Mouse (Mus musculus) heart, embryonic 13.5 days (tissue): ENCODE data around the gene Tor2a. TPM values are rescaled to one million over a fixed set of nuclear protein-coding genes. Genes with fewer than 3 reads are reported as not detected.

Source experiments
- ATAC-seq: fragments of 200-750 bp; cut with Nextera tagmentation; 2 replicates; pipeline ENCODE4 v1.8.0; 2017; ENCODE audit warnings: moderate TSS enrichment; ENCODE audit not compliant: insufficient number of reproducible peaks, low FRiP score, low TSS enrichment; ENCODE audit errors: extremely low read depth
- H3K27ac ChIP-seq: fragments of 300-500 bp; sonication (generic); replicated peaks from 2 replicates; pipeline ENCODE4 v1.5.1; 2015; ENCODE audit warnings: moderate library complexity, mild to moderate bottlenecking, inconsistent platforms
- H3K27me3 ChIP-seq: fragments of 300-500 bp; sonication (generic); replicated peaks from 2 replicates; pipeline ENCODE4 v1.6.1; 2015; ENCODE audit warnings: mild to moderate bottlenecking, inconsistent platforms
- H3K36me3 ChIP-seq: fragments of 300-500 bp; sonication (generic); 2 replicates; pipeline ENCODE4 v1.6.1; 2015; ENCODE audit warnings: mild to moderate bottlenecking, inconsistent platforms
- H3K4me1 ChIP-seq: fragments of 300-500 bp; sonication (generic); 2 replicates; pipeline ENCODE4 v1.6.1; 2015; ENCODE audit warnings: inconsistent platforms
- H3K4me2 ChIP-seq: fragments of 300-500 bp; sonication (generic); 2 replicates; pipeline ENCODE4 v1.6.1; 2015; ENCODE audit warnings: inconsistent platforms, mild to moderate bottlenecking, moderate library complexity
- H3K4me3 ChIP-seq: fragments of 300-500 bp; sonication (generic); 2 replicates; pipeline ENCODE4 v1.5.1; 2015; ENCODE audit warnings: moderate library complexity, mild to moderate bottlenecking, inconsistent platforms
- H3K9ac ChIP-seq: fragments of 300-500 bp; sonication (generic); 2 replicates; pipeline ENCODE4 v1.6.1; 2015; ENCODE audit warnings: inconsistent platforms, mild to moderate bottlenecking, moderate library complexity
- H3K9me3 ChIP-seq: fragments of 300-500 bp; sonication (generic); 2 replicates; pipeline ENCODE4 v1.6.1; 2016; ENCODE audit warnings: inconsistent platforms
- WGBS: fragments of 180-500 bp; shearing (Covaris S2); methylation state at CpG from one replicate; pipeline ENCODE4 v1.1.7; 2015; ENCODE audit warnings: mixed read lengths; 5-methylcytosine and 5-hydroxymethylcytosine counted together
- polyA plus RNA-seq: library from polyadenylated mRNA; unstranded; fragments of >200 nt; fragmentation: Nextera tagmentation; extraction: Ambion mirVana; gene quantifications from 2 replicates; pipeline ENCODE4 v1.2.1, GENCODE M21; 2015

Gene Tor2a
- polyA plus RNA-seq, 1 experiment from 2014 or later = 40.0 TPM

- 71% methylated on average over 16 of the region's 16 CpGs for WGBS
- H3K27me3 ChIP-seq = peaks cover under 1% of the 10 kb centered on the region; the same call in 1 of the 2 replicates
- no peaks in the 10 kb centered on the region for H3K9me3 ChIP-seq
- no peak overlapping the region for H3K4me3 ChIP-seq
- H3K4me1 ChIP-seq = peaks cover 9% of the 10 kb centered on the region
- no peak overlapping the region for H3K4me2 ChIP-seq
- H3K27ac ChIP-seq = no peak overlapping the region
- H3K36me3 ChIP-seq = peaks cover 84% of the 10 kb centered on the region
- ATAC-seq = no peak
- H3K9ac ChIP-seq = no peak overlapping the region
Measured at GRCm38 (mm10) chr2:32749082-32749481, 8.0 kb upstream of the Tor2a start.

GRCm38 (mm10) chr2:32750199-32750598 is 6.8 kb upstream of the Tor2a start:
- Histone ChIP-seq H3K9me3 (no peaks in the 10 kb centered on the region), H3K4me3 (no peak overlapping the region), H3K4me1 (peaks cover 9% of the 10 kb centered on the region), H3K4me2 (no peak overlapping the region), H3K9ac (no peak overlapping the region), H3K27ac (no peak overlapping the region), H3K27me3 (0 out of 2 replicates have a peak, but pooled peaks cover 4% of the 10 kb centered on the region), H3K36me3 (peaks cover 90% of the 10 kb centered on the region)
- 70% methylated on average over 7 of the region's 7 CpGs for WGBS
- ATAC-seq = no peak

GRCm38 (mm10) chr2:32750887-32751664 is 6.0 kb upstream of the Tor2a start:
- H3K27me3 ChIP-seq = 0 out of 2 replicates have a peak, but pooled peaks cover 4% of the 10 kb centered on the region
- no peaks in the 10 kb centered on the region for H3K9me3 ChIP-seq
- peak overlapping the region; percentile 43; the same call in 1 of the 2 replicates for H3K27ac ChIP-seq
- H3K36me3 ChIP-seq = peaks cover 83% of the 10 kb centered on the region
- 21% methylated on average over 31 of the region's 31 CpGs for WGBS
- H3K4me1 ChIP-seq = peaks cover 9% of the 10 kb centered on the region
- H3K4me3 ChIP-seq = peak overlapping the region; percentile 54
- peak; percentile 70 for ATAC-seq
- H3K9ac ChIP-seq = peak overlapping the region; percentile 74
- H3K4me2 ChIP-seq = peak overlapping the region; percentile 65

- Histone ChIP-seq H3K9me3 (no peaks in the 10 kb centered on the region), H3K4me3 (peak overlapping the region; percentile 54), H3K9ac (peak overlapping the region; percentile 74), H3K4me1 (peaks cover 9% of the 10 kb centered on the region), H3K27ac (0 out of 2 replicates have a peak overlapping the region, but pooled peaks have one; percentile 43), H3K36me3 (peaks cover 77% of the 10 kb centered on the region), H3K4me2 (peak overlapping the region; percentile 65), H3K27me3 (0 out of 2 replicates have a peak, but pooled peaks cover 4% of the 10 kb centered on the region)
- WGBS = 38% methylated on average over 9 of the region's 10 CpGs
- ATAC-seq = no peak
Measured at GRCm38 (mm10) chr2:32751665-32752033, 5.4 kb upstream of the Tor2a start.

DNA sequence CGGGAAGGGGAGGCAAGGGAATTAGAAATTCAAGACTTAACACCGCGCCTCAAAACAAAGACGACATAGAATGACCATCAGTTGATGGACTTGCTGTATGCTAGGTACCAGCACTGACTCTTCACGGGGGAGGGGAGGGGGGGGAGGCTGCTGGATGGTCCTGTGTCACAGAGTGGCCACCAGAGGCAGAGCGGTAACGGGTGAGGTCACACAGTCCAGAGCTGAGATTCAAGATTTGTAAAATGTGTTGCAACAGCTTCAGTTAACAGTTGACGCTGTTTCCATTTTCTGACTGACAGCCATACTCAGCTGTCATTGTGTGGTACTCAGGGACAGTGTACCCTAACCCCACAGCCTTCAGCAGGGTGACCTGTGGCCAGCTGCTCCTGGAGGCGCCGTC is 4.9 kb upstream of the Tor2a start:
- H3K9ac ChIP-seq = no peak overlapping the region
- WGBS = 64% methylated on average over 10 of the region's 10 CpGs
- H3K4me3 ChIP-seq = no peak overlapping the region
- ATAC-seq = no peak
- H3K36me3 ChIP-seq = peaks cover 72% of the 10 kb centered on the region
- H3K4me2 ChIP-seq = peak overlapping the region; percentile 65
- no peak overlapping the region for H3K27ac ChIP-seq
- H3K4me1 ChIP-seq = peaks cover 9% of the 10 kb centered on the region
- H3K27me3 ChIP-seq = 0 out of 2 replicates have a peak, but pooled peaks cover 4% of the 10 kb centered on the region
- H3K9me3 ChIP-seq = no peaks in the 10 kb centered on the region

DNA sequence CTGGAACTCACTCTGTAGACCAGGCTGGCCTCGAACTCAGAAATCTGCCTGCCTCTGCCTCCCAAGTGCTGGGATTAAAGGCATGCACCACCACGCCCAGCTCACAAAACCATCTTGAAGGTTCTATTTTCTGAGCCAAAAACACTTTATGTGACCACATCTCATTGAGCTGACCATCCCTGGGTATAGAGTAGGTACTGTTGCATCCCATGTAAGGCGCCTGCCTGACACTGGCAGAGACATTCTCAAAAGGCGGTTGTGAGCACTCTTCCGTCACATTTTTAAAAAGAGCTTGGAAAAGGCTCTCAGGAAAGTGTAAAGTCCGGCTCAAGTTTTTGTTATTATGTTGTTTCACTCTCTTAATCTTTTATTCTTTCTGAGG is 369 bp upstream of the Tor2a start:
- 0 out of 2 replicates have a peak, but pooled peaks cover 4% of the 10 kb centered on the region for H3K27me3 ChIP-seq
- H3K27ac ChIP-seq = no peak overlapping the region
- H3K9ac ChIP-seq = no peak overlapping the region
- H3K36me3 ChIP-seq = peaks cover 61% of the 10 kb centered on the region
- no peaks in the 10 kb centered on the region for H3K9me3 ChIP-seq
- 34% methylated on average over 6 of the region's 6 CpGs for WGBS
- peak overlapping the region; percentile 78 for H3K4me3 ChIP-seq
- no peak; the same call in 1 of the 2 replicates for ATAC-seq
- H3K4me1 ChIP-seq = peaks cover 20% of the 10 kb centered on the region
- peak overlapping the region; percentile 46 for H3K4me2 ChIP-seq

GRCm38 (mm10) chr2:32758503-32758902 is 1.5 kb downstream of the Tor2a start:
- Histone ChIP-seq H3K4me1 (peaks cover 17% of the 10 kb centered on the region), H3K27me3 (0 out of 2 replicates have a peak, but pooled peaks cover 4% of the 10 kb centered on the region), H3K36me3 (peaks cover 59% of the 10 kb centered on the region), H3K9me3 (no peaks in the 10 kb centered on the region), H3K4me2 (no peak overlapping the region), H3K27ac (no peak overlapping the region), H3K4me3 (no peak overlapping the region), H3K9ac (peak overlapping the region; percentile 52; the same call in 1 of the 2 replicates)
- no peak for ATAC-seq
- WGBS = 61% methylated on average over 8 of the region's 8 CpGs

DNA sequence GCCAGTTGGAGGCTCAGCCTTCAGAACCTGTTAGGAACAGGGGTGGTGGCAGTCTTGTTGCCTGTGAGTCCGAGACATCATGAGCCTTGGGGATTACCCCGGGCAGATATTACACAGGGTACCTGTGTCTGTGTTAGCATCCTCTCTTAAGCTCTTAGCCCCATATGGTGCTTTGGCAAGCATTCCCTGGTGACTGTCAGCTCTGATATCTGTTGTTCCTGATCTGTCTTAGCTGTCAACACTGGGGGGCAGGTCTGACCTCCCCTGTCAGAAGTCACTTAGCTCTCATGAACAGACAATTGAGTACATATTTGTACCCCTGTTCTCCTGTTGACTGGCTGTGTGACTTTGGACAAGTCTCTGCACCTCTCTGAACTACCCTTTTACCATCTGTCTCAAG is 2.0 kb downstream of the Tor2a start:
- Histone ChIP-seq H3K4me2 (no peak overlapping the region), H3K9me3 (no peaks in the 10 kb centered on the region), H3K36me3 (peaks cover 55% of the 10 kb centered on the region), H3K27ac (no peak overlapping the region), H3K4me1 (peaks cover 17% of the 10 kb centered on the region), H3K9ac (peak overlapping the region; percentile 52; the same call in 1 of the 2 replicates), H3K4me3 (no peak overlapping the region), H3K27me3 (0 out of 2 replicates have a peak, but pooled peaks cover 4% of the 10 kb centered on the region)
- 73% methylated on average over 2 of the region's 2 CpGs for WGBS
- no peak for ATAC-seq

DNA sequence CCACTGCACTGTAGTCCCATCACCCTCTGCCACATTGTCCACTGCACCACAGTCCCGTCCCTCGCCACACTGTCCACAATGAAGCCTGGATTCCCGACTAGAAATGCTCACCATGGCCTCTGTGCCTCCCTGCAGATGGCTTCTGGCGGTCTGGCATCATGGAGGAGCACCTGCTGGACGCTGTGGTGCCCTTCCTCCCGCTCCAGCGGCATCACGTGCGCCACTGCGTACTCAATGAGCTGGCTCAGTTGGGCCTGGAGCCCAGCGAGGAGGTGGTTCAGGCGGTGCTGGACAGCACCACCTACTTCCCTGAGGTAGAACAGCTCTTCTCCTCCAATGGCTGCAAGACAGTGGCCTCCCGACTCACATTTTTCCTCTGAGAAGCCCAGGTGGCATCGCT is 4.3 kb downstream of the Tor2a start:
- no peaks in the 10 kb centered on the region for H3K27me3 ChIP-seq
- H3K4me2 ChIP-seq = no peak overlapping the region
- peaks cover 17% of the 10 kb centered on the region for H3K4me1 ChIP-seq
- no peak for ATAC-seq
- 87% methylated on average over 14 of the region's 14 CpGs for WGBS
- H3K4me3 ChIP-seq = no peak overlapping the region
- no peaks in the 10 kb centered on the region for H3K9me3 ChIP-seq
- H3K27ac ChIP-seq = no peak overlapping the region
- peaks cover 42% of the 10 kb centered on the region for H3K36me3 ChIP-seq
- H3K9ac ChIP-seq = no peak overlapping the region

- Histone ChIP-seq H3K4me3 (no peak overlapping the region), H3K27me3 (no peaks in the 10 kb centered on the region), H3K27ac (no peak overlapping the region), H3K9me3 (no peaks in the 10 kb centered on the region), H3K4me1 (peaks cover 17% of the 10 kb centered on the region), H3K9ac (0 out of 2 replicates have a peak overlapping the region, but pooled peaks have one; percentile 5), H3K4me2 (no peak overlapping the region), H3K36me3 (peaks cover 42% of the 10 kb centered on the region)
- ATAC-seq = no peak
- 76% methylated on average over 4 of the region's 4 CpGs for WGBS
Measured at GRCm38 (mm10) chr2:32761859-32762258, 4.8 kb downstream of the Tor2a start.

DNA sequence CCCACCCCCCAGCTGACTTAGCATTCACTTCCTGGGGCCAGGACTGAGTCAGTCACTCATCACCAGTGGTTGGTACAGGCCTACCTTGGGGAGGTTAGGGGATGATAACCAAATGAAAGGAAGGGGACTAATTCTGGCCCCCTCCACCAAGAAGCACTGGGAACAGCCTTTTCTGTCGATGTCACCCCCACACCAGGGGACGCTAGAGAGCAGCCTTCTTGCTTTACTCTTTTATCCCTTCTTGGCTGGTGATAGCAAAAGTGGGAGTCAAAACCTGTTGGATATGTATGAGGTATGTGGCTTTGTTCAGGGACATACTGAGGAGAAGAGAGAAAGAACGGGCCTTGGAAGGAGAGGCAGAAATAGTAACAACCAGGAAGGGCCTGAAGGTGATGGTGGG is 6.3 kb downstream of the Tor2a start:
- WGBS = 73% methylated on average over 3 of the region's 3 CpGs
- H3K9me3 ChIP-seq = no peaks in the 10 kb centered on the region
- 0 out of 2 replicates have a peak, but pooled peaks cover 3% of the 10 kb centered on the region for H3K27me3 ChIP-seq
- H3K9ac ChIP-seq = no peak overlapping the region
- no peak overlapping the region for H3K27ac ChIP-seq
- H3K4me1 ChIP-seq = peaks cover 9% of the 10 kb centered on the region; the same call in 1 of the 2 replicates
- H3K4me3 ChIP-seq = no peak overlapping the region
- H3K4me2 ChIP-seq = no peak overlapping the region
- peaks cover 42% of the 10 kb centered on the region for H3K36me3 ChIP-seq
- ATAC-seq = no peak
